ENCODE assay signal across 7 mouse cellular contexts in the genomic region with DNA sequence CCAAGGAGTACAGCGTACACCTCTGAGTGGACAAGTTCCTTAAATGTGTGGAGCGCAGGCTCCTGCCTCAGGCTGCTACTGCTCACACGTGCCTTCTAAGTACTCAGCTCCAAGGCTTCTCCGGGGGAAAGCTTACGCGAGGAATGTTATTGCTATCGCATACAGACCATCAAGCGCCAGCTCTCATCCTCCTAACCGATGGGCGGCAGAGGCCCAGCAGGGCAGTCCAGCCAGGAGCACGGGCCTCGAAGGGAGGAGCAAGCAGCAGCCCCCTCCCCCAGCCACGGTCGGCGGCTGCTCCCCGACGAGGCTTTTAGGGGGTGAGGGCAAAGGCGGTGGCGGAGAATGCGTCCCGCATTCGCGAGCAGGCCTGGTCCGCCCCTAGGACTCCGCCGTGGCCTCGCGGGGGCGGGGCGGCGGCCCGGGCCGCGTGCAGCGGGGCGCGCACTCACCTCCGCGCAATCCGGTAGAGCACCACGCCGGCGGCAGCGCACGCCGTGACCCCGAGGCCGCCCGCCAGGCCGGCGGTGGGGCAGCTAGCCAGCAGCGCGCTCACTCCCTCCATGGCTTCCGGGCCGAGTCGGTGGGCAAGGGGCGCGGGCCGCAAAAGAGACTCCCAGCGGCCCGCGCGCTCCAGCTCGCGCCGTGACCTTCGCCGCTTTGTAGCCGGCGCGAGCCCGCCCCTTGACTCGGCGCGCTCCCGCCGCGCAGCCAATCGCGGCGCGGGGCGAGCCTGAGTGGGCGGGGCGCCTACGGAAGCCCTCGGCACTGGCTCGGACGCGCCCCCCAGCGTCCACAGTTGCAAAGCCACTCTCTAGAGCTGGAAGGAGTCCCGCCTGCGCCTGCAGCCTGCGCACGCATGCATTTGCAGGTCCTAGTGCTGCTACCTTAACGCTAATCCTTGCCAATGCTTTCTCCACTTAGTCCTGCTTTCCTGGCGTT. TPM values are rescaled to one million over a fixed set of nuclear protein-coding genes. Genes with fewer than 3 reads are reported as not detected.
DNase-seq lines count a peak whose midpoint lies in the region; ATAC-seq lines count a peak whose summit lies in the region.

Tmem201 (minus strand) TSS at position 662 of the 942 bp plus-strand sequence.

- peak; percentile 93 to 98 for DNase-seq in adrenal gland, adult 18-20 months (ENCODE audit: low spot score in 2 of 2)
- peak; percentile 100 for DNase-seq in embryo, embryonic 11 days
- DNase-seq in gastrocnemius, postnatal 36 days: peak; percentile 89 to 90
- DNase-seq in left cerebral cortex, postnatal 25 days (ENCODE audit: low spot score in 2 of 2): peak; percentile 97
- DNase-seq in midbrain, embryonic 10.5 days (ENCODE audit: low spot score): peak; percentile 93
- DNase-seq in right cerebral cortex, postnatal 4 days: peak; percentile 98

- no peaks in the 10 kb centered on the region for H3K9me3 ChIP-seq in intestine, embryonic 15.5 days
- no peaks in the 10 kb centered on the region for H3K9me3 ChIP-seq in midbrain, embryonic 10.5 days (replicated peaks)

- peak within 1 kb of the TSS; percentile 90 for H3K4me3 ChIP-seq in intestine, embryonic 15.5 days (replicated peaks)
- H3K4me3 ChIP-seq in midbrain, embryonic 10.5 days: peak within 1 kb of the TSS; percentile 87

- H3K4me1 ChIP-seq in intestine, embryonic 15.5 days (replicated peaks): peaks cover 41% of the 10 kb centered on the region
- peaks cover 54% of the 10 kb centered on the region for H3K4me1 ChIP-seq in midbrain, embryonic 10.5 days

- WGBS in intestine, embryonic 15.5 days: under 1% methylated on average over 97 of the region's 97 CpGs
- under 1% methylated on average over 97 of the region's 97 CpGs for WGBS in midbrain, embryonic 10.5 days

- H3K4me2 ChIP-seq in intestine, embryonic 15.5 days (replicated peaks): peak within 1 kb of the TSS; percentile 87

- H3K36me3 ChIP-seq in intestine, embryonic 15.5 days: no peaks in the 10 kb centered on the region
- peaks cover 37% of the 10 kb centered on the region for H3K36me3 ChIP-seq in midbrain, embryonic 10.5 days

- peak; percentile 95 for ATAC-seq in intestine, embryonic 15.5 days

- H3K27me3 ChIP-seq in intestine, embryonic 15.5 days (replicated peaks): no peaks in the 10 kb centered on the region
- H3K27me3 ChIP-seq in midbrain, embryonic 10.5 days (ENCODE audit: low read depth, poor library complexity, severe bottlenecking): peaks cover 6% of the 10 kb centered on the region; the same call in 1 of the 2 replicates

- peak within 1 kb of the TSS; percentile 81 for H3K27ac ChIP-seq in intestine, embryonic 15.5 days
- peak within 1 kb of the TSS; percentile 96 for H3K27ac ChIP-seq in midbrain, embryonic 10.5 days (replicated peaks)

- intact Hi-C loops in gastrocnemius, postnatal 36 days (cut with DNase I): no loop called here
- intact Hi-C loops in left cerebral cortex, postnatal 25 days (cut with DNase I): no loop called here

- peak within 1 kb of the TSS; percentile 87 for H3K9ac ChIP-seq in intestine, embryonic 15.5 days

RNA-seq across cellular contexts. Expression of gene Tmem201, which starts in this region (rescaled TPM):
- 10 to 100 TPM; 27.8 to 29.0 TPM for total RNA-seq in adrenal gland, adult 18-20 months (2021)
- total RNA-seq in gastrocnemius, postnatal 36 days (2021): 10 to 100 TPM; 33.1 to 40.5 TPM
- polyA plus RNA-seq in intestine, embryonic 15.5 days (2015; fragmentation: Nextera tagmentation; extraction: Ambion mirVana): 23.3 and 24.7 TPM in 2 replicates
- 10 to 100 TPM; 59.6 to 65.5 TPM for total RNA-seq in left cerebral cortex, postnatal 25 days (2021)
- polyA plus RNA-seq in midbrain, embryonic 10.5 days (2016; fragmentation: Nextera tagmentation; extraction: Ambion mirVana): 38.7 and 44.3 TPM in 2 replicates

Comparison
In these comparisons a context has a peak if more than half of its experiments do, and no peak if none do; other contexts are left out.
1. Peak in every context shown above with its lines: DNase-seq, ATAC-seq, H3K4me3 ChIP-seq and H3K27ac ChIP-seq.